In genomic region chr3:104700751-104701335, GRCm38 (mm10) we compare ENCODE assay signal across 8 mouse cellular contexts.
A peak's percentile ranks its signal among the peaks of the same experiment; 100 is the strongest.
DNase-seq lines count a peak whose midpoint lies in the region; ATAC-seq and TF ChIP-seq lines count a peak whose summit lies in the region.

No protein-coding gene starts in this region.

- no peaks in the 10 kb centered on the region for H3K79me2 ChIP-seq in CH12.LX (replicated peaks; ENCODE audit: control insufficient read depth, extremely low read depth, insufficient read depth, poor library complexity, severe bottlenecking)

- no peak for TF ChIP-seq EP300 in CH12.LX (IDR thresholded peaks at IDR 0.05; ENCODE audit: low read length)

- no peaks in the 10 kb centered on the region for H3K9me3 ChIP-seq in CH12.LX (replicated peaks; ENCODE audit: low read length)
- H3K9me3 ChIP-seq in forebrain, embryonic 14.5 days (replicated peaks; ENCODE audit: control insufficient read depth, low read length): no peaks in the 10 kb centered on the region

- dilution Hi-C loops in CH12.LX (cut with MboI; ENCODE audit: extremely low pct_ligation_motif_present, extremely low pct_unique_long_range_greater_than_20kb, low sequenced_read_pairs): no loop called here

- no peak overlapping the region for H3K27ac ChIP-seq in CH12.LX (ENCODE audit: insufficient read depth, low read depth)
- no peak overlapping the region for H3K27ac ChIP-seq in forebrain, embryonic 14.5 days (ENCODE audit: low read depth, low read length)

- in situ Hi-C loops in CH12.LX (cut with MboI; ENCODE audit: low pct_ligation_motif_present, low pct_unique_long_range_greater_than_20kb, low sequenced_read_pairs): no loop called here

- peak; percentile 75 for ATAC-seq in cerebellum, adult (ENCODE audit: insufficient number of reproducible peaks, low FRiP score, low TSS enrichment)
- peak; percentile 82 for ATAC-seq in forebrain, embryonic 14.5 days
- ATAC-seq in neutrophil, adult 5-6 weeks (ENCODE audit: extremely low read depth, insufficient number of reproducible peaks, low FRiP score, poor library complexity, severe bottlenecking): peak; percentile 87

- intact Hi-C loops in heart, postnatal 36 days (cut with DNase I): no loop called here

- H3K4me1 ChIP-seq in CH12.LX (ENCODE audit: control insufficient read depth in 1 of 2, insufficient read depth in 2 of 2): peaks cover 0 to 20% of the 10 kb centered on the region in 2 experiments; a peak in 2 of 4 replicates
- no peaks in the 10 kb centered on the region for H3K4me1 ChIP-seq in forebrain, embryonic 14.5 days (ENCODE audit: control insufficient read depth, insufficient read depth, low read length)
- H3K4me1 ChIP-seq in lung, adult 2 months (ENCODE audit: control insufficient read depth, insufficient read depth, low read length): no peaks in the 10 kb centered on the region

- peak; percentile 55 for TF ChIP-seq RAD21 in CH12.LX (IDR thresholded peaks at IDR 0.05; ENCODE audit: low read depth, low read length)

- H3K9ac ChIP-seq in CH12.LX (ENCODE audit: insufficient read depth, low read depth): no peak overlapping the region
- no peak overlapping the region for H3K9ac ChIP-seq in forebrain, embryonic 14.5 days (ENCODE audit: low read length)

- TF ChIP-seq CTCF in CH12.LX (conservative IDR thresholded peaks at IDR 0.05 in 1 of 2, IDR thresholded peaks at IDR 0.05 in 1 of 2; ENCODE audit: low read depth in 2 of 2, low read length in 2 of 2): peak; percentile 23 to 91; a peak in 3 of 4 replicates
- TF ChIP-seq CTCF in lung, adult 2 months (IDR thresholded peaks at IDR 0.05; ENCODE audit: insufficient read depth, low read length): peak; percentile 65

- no peaks in the 10 kb centered on the region for H3K27me3 ChIP-seq in CH12.LX (replicated peaks)
- no peaks in the 10 kb centered on the region for H3K27me3 ChIP-seq in forebrain, embryonic 14.5 days (replicated peaks; ENCODE audit: control insufficient read depth, insufficient read depth, low read length)

- 5% methylated on average over 23 of the region's 23 CpGs for WGBS in forebrain, embryonic 14.5 days
- 6% methylated on average over 23 of the region's 23 CpGs for WGBS in lung, adult 2 months

- H3K4me3 ChIP-seq in CH12.LX (replicated peaks in 1 of 3; ENCODE audit: low read depth in 2 of 3, low read length in 2 of 3, poor library complexity in 1 of 3): no peak overlapping the region
- H3K4me3 ChIP-seq in forebrain, embryonic 14.5 days (ENCODE audit: low read depth, low read length): no peak overlapping the region
- no peak overlapping the region for H3K4me3 ChIP-seq in lung, adult 2 months (replicated peaks; ENCODE audit: extremely low read depth, low read depth, low read length)

- H3K4me2 ChIP-seq in CH12.LX (ENCODE audit: insufficient read depth, low read depth, poor library complexity, severe bottlenecking): no peak overlapping the region
- no peak overlapping the region for H3K4me2 ChIP-seq in forebrain, embryonic 14.5 days (ENCODE audit: low read length)

- TF ChIP-seq POLR2A in CH12.LX (IDR thresholded peaks at IDR 0.05; ENCODE audit: low read depth, low read length): no peak
- no peak for TF ChIP-seq POLR2A in lung, adult 2 months (IDR thresholded peaks at IDR 0.05; ENCODE audit: borderline replicate concordance, extremely low read depth, low read depth, low read length)

- peak; percentile 59 for DNase-seq in CH12.LX (ENCODE audit: extremely low read depth)
- DNase-seq in forebrain, embryonic 14.5 days (ENCODE audit: low spot score): peak; percentile 81
- peak; percentile 64 to 74 for DNase-seq in heart, postnatal 36 days
- DNase-seq in layer of hippocampus, adult 18-20 months (ENCODE audit: low spot score in 2 of 2): peak; percentile 30 to 73
- peak; percentile 64 for DNase-seq in lung, adult 2 months
- peak; percentile 91 for DNase-seq in testis, postnatal 10 days (ENCODE audit: low spot score)

- H3K36me3 ChIP-seq in CH12.LX (replicated peaks in 1 of 2; ENCODE audit: control insufficient read depth in 1 of 2, insufficient read depth in 1 of 2, low read length in 1 of 2): no peaks in the 10 kb centered on the region
- H3K36me3 ChIP-seq in forebrain, embryonic 14.5 days (ENCODE audit: control insufficient read depth, insufficient read depth, low read length): no peaks in the 10 kb centered on the region

TF ChIP-seq in CH12.LX, 34 proteins besides CTCF, POLR2A, EP300 and RAD21:
- TF ChIP-seq MXI1 (IDR thresholded peaks at IDR 0.05; ENCODE audit: low read depth, low read length): no peak
- no peak for TF ChIP-seq JUN (IDR thresholded peaks at IDR 0.05; ENCODE audit: insufficient read depth, low read depth, low read length)
- peak; percentile 56; the same call in 1 of the 2 replicates for TF ChIP-seq MYC (IDR thresholded peaks at IDR 0.05; ENCODE audit: low read depth, low read length)
- TF ChIP-seq RCOR1 (conservative IDR thresholded peaks at IDR 0.05; ENCODE audit: low read depth, low read length): no peak
- TF ChIP-seq NRF1 (IDR thresholded peaks at IDR 0.05; ENCODE audit: low read depth, low read length): no peak
- no peak for TF ChIP-seq E2F4 (IDR thresholded peaks at IDR 0.05; ENCODE audit: insufficient replicate concordance, low read depth, low read length)
- TF ChIP-seq SMC3 (IDR thresholded peaks at IDR 0.05; ENCODE audit: low read depth, low read length): peak; percentile 52
- TF ChIP-seq MAX (IDR thresholded peaks at IDR 0.05; ENCODE audit: low read length): peak; percentile 88
- peak; percentile 67 for TF ChIP-seq BHLHE40 (IDR thresholded peaks at IDR 0.05; ENCODE audit: low read depth, low read length)
- no peak for TF ChIP-seq NELFE (IDR thresholded peaks at IDR 0.05; ENCODE audit: low read depth, low read length)
- no peak for TF ChIP-seq TCF12 (IDR thresholded peaks at IDR 0.05; ENCODE audit: low read depth, low read length)
